Mouse (Mus musculus): ENCODE measurements around the gene Tacc3.

The Tacc3 gene

GRCm38 (mm10) chr5:33657787-33658663, at the start of gene Tacc3, which contains the start of gene Tmem129:
Gene Tacc3, plus strand, starts transcription at chr5:33658128.
Gene Tmem129, minus strand, starts transcription at chr5:33658416.
- DNase-seq (ENCODE audit: low spot score), result peak; percentile 99

GRCm38 (mm10) chr5:33609226-33609625, 48.7 kb upstream of the Tacc3 start:
- DNase-seq (ENCODE audit: low spot score), result no peak

GRCm38 (mm10) chr5:33611795-33612194, 46.1 kb upstream of the Tacc3 start:
- no peak for DNase-seq (ENCODE audit: low spot score)

GRCm38 (mm10) chr5:33614391-33614790, 43.5 kb upstream of the Tacc3 start:
- DNase-seq (ENCODE audit: low spot score), result no peak

- no peak for DNase-seq (ENCODE audit: low spot score)
Measured at GRCm38 (mm10) chr5:33622671-33623070, 35.3 kb upstream of the Tacc3 start.

GRCm38 (mm10) chr5:33623766-33624165, 34.2 kb upstream of the Tacc3 start:
- DNase-seq (ENCODE audit: low spot score), result peak; percentile 75

- DNase-seq (ENCODE audit: low spot score), result no peak
Measured at GRCm38 (mm10) chr5:33627968-33628367, 30.0 kb upstream of the Tacc3 start.

- DNase-seq (ENCODE audit: low spot score), result peak; percentile 72
Measured at GRCm38 (mm10) chr5:33628820-33629300, 29.1 kb upstream of the Tacc3 start.

- DNase-seq (ENCODE audit: low spot score), result peak; percentile 100
Measured at GRCm38 (mm10) chr5:33629301-33629987, 28.5 kb upstream of the Tacc3 start, which contains the start of the genes Fam53a and Gm9903. Gene Fam53a, minus strand, starts transcription at chr5:33629635. Gene Gm9903, plus strand, starts transcription at chr5:33629925.

GRCm38 (mm10) chr5:33630061-33630460, 27.9 kb upstream of the Tacc3 start:
- DNase-seq (ENCODE audit: low spot score), result peak; percentile 46

GRCm38 (mm10) chr5:33630615-33631014, 27.3 kb upstream of the Tacc3 start:
- no peak for DNase-seq (ENCODE audit: low spot score)

GRCm38 (mm10) chr5:33632526-33632925, 25.4 kb upstream of the Tacc3 start:
- no peak for DNase-seq (ENCODE audit: low spot score)

- no peak for DNase-seq (ENCODE audit: low spot score)
Measured at GRCm38 (mm10) chr5:33635361-33635760, 22.6 kb upstream of the Tacc3 start.

GRCm38 (mm10) chr5:33637606-33638350, 20.1 kb upstream of the Tacc3 start:
- DNase-seq (ENCODE audit: low spot score), result no peak

- DNase-seq (ENCODE audit: low spot score), result no peak
Measured at GRCm38 (mm10) chr5:33638826-33639225, 19.1 kb upstream of the Tacc3 start.

GRCm38 (mm10) chr5:33640652-33641051, 17.3 kb upstream of the Tacc3 start:
- no peak for DNase-seq (ENCODE audit: low spot score)

- no peak for DNase-seq (ENCODE audit: low spot score)
Measured at GRCm38 (mm10) chr5:33651017-33651416, 6.9 kb upstream of the Tacc3 start.

- DNase-seq (ENCODE audit: low spot score), result no peak
Measured at GRCm38 (mm10) chr5:33651541-33651920, 6.4 kb upstream of the Tacc3 start.

- peak; percentile 97 for DNase-seq (ENCODE audit: low spot score)
Measured at GRCm38 (mm10) chr5:33651921-33652782, 5.8 kb upstream of the Tacc3 start, which contains the start of gene Slbp. Gene Slbp, minus strand, starts transcription at chr5:33652574.

GRCm38 (mm10) chr5:33652783-33653173, 5.2 kb upstream of the Tacc3 start:
- no peak for DNase-seq (ENCODE audit: low spot score)

GRCm38 (mm10) chr5:33654424-33654823, 3.5 kb upstream of the Tacc3 start:
- DNase-seq (ENCODE audit: low spot score), result peak; percentile 25
